Mouse (Mus musculus) right cerebral cortex, postnatal 14 days (tissue): ENCODE measurements around the gene 2010111I01Rik.

Experiments used
- DNase-seq: peaks from one replicate; pipeline ENCODE4 v3.0.0; 2022

The 2010111I01Rik gene

GRCm38 (mm10) chr13:63247041-63247440 lies 282.3 kb downstream of the 2010111I01Rik start:
- DNase-seq = no peak

- no peak for DNase-seq
Observed at GRCm38 (mm10) chr13:63247631-63248030, 282.9 kb downstream of the 2010111I01Rik start.

- DNase-seq = no peak
Observed at GRCm38 (mm10) chr13:63248318-63248717, 283.6 kb downstream of the 2010111I01Rik start.

- DNase-seq = no peak
Observed at GRCm38 (mm10) chr13:63249171-63249570, 284.5 kb downstream of the 2010111I01Rik start.

GRCm38 (mm10) chr13:63249741-63250431 lies 285.2 kb downstream of the 2010111I01Rik start:
- DNase-seq = no peak

GRCm38 (mm10) chr13:63250441-63250980 lies 285.8 kb downstream of the 2010111I01Rik start:
- no peak for DNase-seq

- no peak for DNase-seq
Observed at GRCm38 (mm10) chr13:63251118-63251889, 286.6 kb downstream of the 2010111I01Rik start.

GRCm38 (mm10) chr13:63252295-63253010 lies 287.8 kb downstream of the 2010111I01Rik start:
- DNase-seq = no peak

- DNase-seq = no peak
Observed at GRCm38 (mm10) chr13:63253147-63253546, 288.5 kb downstream of the 2010111I01Rik start.

GRCm38 (mm10) chr13:63253886-63254636 lies 289.4 kb downstream of the 2010111I01Rik start:
- no peak for DNase-seq

GRCm38 (mm10) chr13:63255519-63256011 lies 290.9 kb downstream of the 2010111I01Rik start:
- DNase-seq = no peak

- DNase-seq = no peak
Observed at GRCm38 (mm10) chr13:63256146-63256545, 291.5 kb downstream of the 2010111I01Rik start.

GRCm38 (mm10) chr13:63256807-63257206 lies 292.1 kb downstream of the 2010111I01Rik start:
- DNase-seq = no peak

GRCm38 (mm10) chr13:63258167-63258582 lies 293.5 kb downstream of the 2010111I01Rik start:
- no peak for DNase-seq

- no peak for DNase-seq
Observed at GRCm38 (mm10) chr13:63258671-63259070, 294.0 kb downstream of the 2010111I01Rik start.

- no peak for DNase-seq
Observed at GRCm38 (mm10) chr13:63260133-63260532, 295.4 kb downstream of the 2010111I01Rik start.

- no peak for DNase-seq
Observed at GRCm38 (mm10) chr13:63260753-63261631, 296.3 kb downstream of the 2010111I01Rik start.

- no peak for DNase-seq
Observed at GRCm38 (mm10) chr13:63261676-63262075, 297.0 kb downstream of the 2010111I01Rik start.

- no peak for DNase-seq
Observed at GRCm38 (mm10) chr13:63262168-63262957, 297.7 kb downstream of the 2010111I01Rik start.

GRCm38 (mm10) chr13:63268371-63268770 lies 303.7 kb downstream of the 2010111I01Rik start:
- no peak for DNase-seq
